Mouse (Mus musculus) megakaryocyte progenitor cell, adult 5-6 weeks (primary cell): Measurements from ENCODE around the gene Olfr1271. TPM values are rescaled to one million over a fixed set of nuclear protein-coding genes. Genes with fewer than 3 reads are reported as not detected.
"Not testable (repeated sequence)": the region's sequence is repeated elsewhere in the genome, so short reads cannot be mapped to it uniquely, and the experiment has no call there.

Experiments used
- ATAC-seq: replicated peaks from 2 replicates; pipeline ENCODE4 v1.8.0; 2016; ENCODE audit warnings: mild to moderate bottlenecking, moderate TSS enrichment, inconsistent platforms; ENCODE audit not compliant: poor library complexity
- total RNA-seq, 2 experiments: library from RNA; stranded (forward) in 1 of 2; stranded (reverse) in 1 of 2; fragments of 157-497, 149-512 nt in 1 of 2; fragments of 200-1000 nt in 1 of 2; gene quantifications; 2 replicates each; pipeline versions ENCODE4 v1.2.3 to v1.2.4; 2015 to 2017

The Olfr1271 gene
- total RNA-seq (2015) (not detected in 2 replicates), total RNA-seq (2017) (not detected in 2 replicates)

- ATAC-seq, result no peak
These were observed at the start of gene Olfr1271 for GRCm38 (mm10) chr2:90270932-90271331. Gene Olfr1271 (minus strand): TSS chr2:90271032.

- no peak for ATAC-seq
These were observed 21.9 kb upstream of the Olfr1271 start, which contains the start of gene Olfr1272 for GRCm38 (mm10) chr2:90292741-90293140. Gene Olfr1272 (minus strand): TSS chr2:90292841.

DNA sequence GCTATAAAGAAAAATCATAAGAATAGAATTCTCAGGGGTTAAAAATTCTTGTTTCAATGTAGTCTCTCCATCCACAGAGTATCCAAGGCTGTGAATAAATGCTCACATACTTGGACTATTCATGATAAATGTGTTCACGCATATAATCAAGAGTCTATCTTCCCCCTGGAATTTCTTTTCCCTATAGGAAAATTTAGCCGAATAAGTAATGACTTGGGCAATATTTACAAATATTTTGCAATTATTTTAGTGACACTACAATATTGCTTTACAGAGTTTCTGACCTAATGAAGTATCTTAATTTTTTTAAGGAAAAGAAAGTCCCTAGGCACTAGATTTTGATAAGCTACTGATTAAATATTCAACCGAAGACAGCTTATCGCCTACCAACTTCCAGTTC lies 13.3 kb downstream of the Olfr1271 start, which contains the start of gene Olfr142:
Gene Olfr142 (minus strand): TSS at position 101 of the 400 bp plus-strand sequence.
- no peak for ATAC-seq

DNA sequence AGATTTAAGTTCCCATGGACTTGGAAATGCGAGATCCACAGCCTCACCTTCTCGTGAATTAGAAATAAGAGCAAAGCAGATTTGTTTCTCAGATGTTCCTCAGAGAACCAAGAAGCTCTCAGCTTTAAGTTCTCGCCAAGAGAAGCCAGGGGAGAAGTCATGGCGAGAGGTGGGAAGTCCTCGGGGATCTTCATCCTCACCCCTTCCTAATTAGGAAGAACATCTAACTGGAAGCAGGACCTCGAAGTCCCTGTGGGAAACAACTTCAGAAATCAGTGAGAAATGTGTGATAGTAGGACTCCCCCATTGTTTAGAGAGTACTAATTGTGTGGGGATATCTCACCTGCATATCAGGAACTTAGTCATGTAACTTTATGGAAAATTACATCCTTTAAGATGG lies 46.4 kb downstream of the Olfr1271 start, which contains the start of gene Olfr1506:
Gene Olfr1506 (minus strand): TSS at position 101 of the 400 bp plus-strand sequence.
- ATAC-seq, result not testable (repeated sequence)

Other genes starting within 250 kb of the Olfr1271 start
- not detected in 2 replicates for gene Olfr1264, start 245.5 kb downstream of the Olfr1271 start, total RNA-seq (2015)
- gene Olfr1264, start 245.5 kb downstream of the Olfr1271 start, total RNA-seq (2017), result not detected in 2 replicates
- gene Olfr1265, start 235.7 kb downstream of the Olfr1271 start, total RNA-seq (2015), result not detected in 2 replicates
- not detected in 2 replicates for gene Olfr1265, start 235.7 kb downstream of the Olfr1271 start, total RNA-seq (2017)
- gene Olfr140, start 207.4 kb downstream of the Olfr1271 start, total RNA-seq (2015), result not detected in 2 replicates
- not detected in 2 replicates for gene Olfr140, start 207.4 kb downstream of the Olfr1271 start, total RNA-seq (2017)
- gene Olfr1269, start 149.6 kb downstream of the Olfr1271 start, total RNA-seq (2015), result not detected in 2 replicates
- not detected in 2 replicates for gene Olfr1269, start 149.6 kb downstream of the Olfr1271 start, total RNA-seq (2017)
- not detected in 2 replicates for gene Olfr32, start 128.7 kb downstream of the Olfr1271 start, total RNA-seq (2015)
- not detected in 2 replicates for gene Olfr32, start 128.7 kb downstream of the Olfr1271 start, total RNA-seq (2017)
- gene Olfr1270, start 117.9 kb downstream of the Olfr1271 start, total RNA-seq (2015), result not detected in 2 replicates
- gene Olfr1270, start 117.9 kb downstream of the Olfr1271 start, total RNA-seq (2017), result not detected in 2 replicates
- gene Olfr1506, start 46.5 kb downstream of the Olfr1271 start, total RNA-seq (2015), result not detected in 2 replicates
- gene Olfr1506, start 46.5 kb downstream of the Olfr1271 start, total RNA-seq (2017), result not detected in 2 replicates
- gene Olfr142, start 13.4 kb downstream of the Olfr1271 start, total RNA-seq (2015), result not detected in 2 replicates
- gene Olfr142, start 13.4 kb downstream of the Olfr1271 start, total RNA-seq (2017), result not detected in 2 replicates
- gene Olfr1272, start 21.8 kb upstream of the Olfr1271 start, total RNA-seq (2015), result not detected in 2 replicates
- not detected in 2 replicates for gene Olfr1272, start 21.8 kb upstream of the Olfr1271 start, total RNA-seq (2017)
- gene Gm13769, start 51.2 kb upstream of the Olfr1271 start, total RNA-seq (2015), result 0.17 TPM in 1 of 2 replicates, not detected in the other
- gene Gm13769, start 51.2 kb upstream of the Olfr1271 start, total RNA-seq (2017), result not detected in 2 replicates
- not detected in 2 replicates for gene Olfr1274-ps, start 127.7 kb upstream of the Olfr1271 start, total RNA-seq (2015)
- not detected in 2 replicates for gene Olfr1274-ps, start 127.7 kb upstream of the Olfr1271 start, total RNA-seq (2017)